Mouse (Mus musculus) midbrain, postnatal 0 days (tissue): ENCODE data around the gene Egfem1. TPM values are rescaled to one million over a fixed set of nuclear protein-coding genes. Genes with fewer than 3 reads are reported as not detected.

Source experiments
- ATAC-seq: fragments of 200-750 bp; cut with Nextera tagmentation; 2 replicates; pipeline ENCODE4 v1.8.0; 2017; ENCODE audit warnings: moderate number of reproducible peaks, mild to moderate bottlenecking, moderate TSS enrichment, moderate library complexity; ENCODE audit not compliant: low FRiP score
- DNase-seq: peaks from one replicate; pipeline ENCODE4 v3.0.0-alpha.2; 2015; ENCODE audit warnings: low spot score
- H3K27ac ChIP-seq: fragments of 300-500 bp; sonication (generic); 2 replicates; pipeline ENCODE4 v1.5.1; 2014; ENCODE audit warnings: low read depth, mild to moderate bottlenecking, low read length, mixed read lengths
- H3K27me3 ChIP-seq: fragments of 300-500 bp; sonication (generic); 2 replicates; pipeline ENCODE4 v1.6.1; 2014; ENCODE audit warnings: low read length, control low read depth, mixed read lengths; ENCODE audit not compliant: insufficient read depth
- H3K36me3 ChIP-seq: fragments of 300-500 bp; sonication (generic); 2 replicates; pipeline ENCODE4 v1.6.1; 2014; ENCODE audit warnings: low read length, control low read depth, mixed read lengths; ENCODE audit not compliant: insufficient read depth
- H3K4me1 ChIP-seq: fragments of 300-500 bp; sonication (generic); 2 replicates; pipeline ENCODE4 v1.6.1; 2014; ENCODE audit warnings: mild to moderate bottlenecking, control low read depth, antibody characterized with exemption, low read length, mixed read lengths; ENCODE audit not compliant: insufficient read depth
- H3K4me2 ChIP-seq: fragments of 300-500 bp; sonication (generic); 2 replicates; pipeline ENCODE4 v1.6.1; 2014; ENCODE audit warnings: low read depth, mild to moderate bottlenecking, low read length, mixed read lengths; ENCODE audit not compliant: poor library complexity, severe bottlenecking
- H3K4me3 ChIP-seq: fragments of 300-500 bp; sonication (generic); 2 replicates; pipeline ENCODE4 v1.5.1; 2014; ENCODE audit warnings: low read depth, mild to moderate bottlenecking, low read length, moderate library complexity
- H3K9ac ChIP-seq: fragments of 300-500 bp; sonication (generic); replicated peaks from 2 replicates; pipeline ENCODE4 v1.6.1; 2014; ENCODE audit warnings: mild to moderate bottlenecking, low read length, moderate library complexity, mixed read lengths; ENCODE audit not compliant: poor library complexity, severe bottlenecking
- H3K9me3 ChIP-seq: fragments of 300-500 bp; sonication (generic); 2 replicates; pipeline ENCODE4 v1.6.1; 2016; ENCODE audit warnings: low read length, control low read depth
- CTCF ChIP-seq: IDR thresholded peaks from 2 replicates; pipeline ENCODE4 v1.5.1; 2016; ENCODE audit warnings: antibody characterized with exemption, mild to moderate bottlenecking
- WGBS: fragments of 180-500 bp; shearing (Covaris S2); extraction: QIAGEN DNeasy Blood & Tissue Kit; methylation state at CpG from one replicate; pipeline ENCODE4 v1.1.7; 2014; 5-methylcytosine and 5-hydroxymethylcytosine counted together
- polyA plus RNA-seq: library from polyadenylated mRNA; unstranded; fragments of >200 nt; fragmentation: Nextera tagmentation; extraction: Ambion mirVana; gene quantifications from 2 replicates; pipeline ENCODE4 v1.2.1, GENCODE M21; 2015
- total RNA-seq: library from RNA; depleted of rRNA; stranded (reverse); fragments of >200 nt; gene quantifications from 2 replicates; pipeline ENCODE4 v1.2.3, GENCODE M21; 2014

Gene Egfem1
- total and polyA plus RNA-seq, 2 experiments from 2014 or later = 5.2 to 12.5 TPM

DNA sequence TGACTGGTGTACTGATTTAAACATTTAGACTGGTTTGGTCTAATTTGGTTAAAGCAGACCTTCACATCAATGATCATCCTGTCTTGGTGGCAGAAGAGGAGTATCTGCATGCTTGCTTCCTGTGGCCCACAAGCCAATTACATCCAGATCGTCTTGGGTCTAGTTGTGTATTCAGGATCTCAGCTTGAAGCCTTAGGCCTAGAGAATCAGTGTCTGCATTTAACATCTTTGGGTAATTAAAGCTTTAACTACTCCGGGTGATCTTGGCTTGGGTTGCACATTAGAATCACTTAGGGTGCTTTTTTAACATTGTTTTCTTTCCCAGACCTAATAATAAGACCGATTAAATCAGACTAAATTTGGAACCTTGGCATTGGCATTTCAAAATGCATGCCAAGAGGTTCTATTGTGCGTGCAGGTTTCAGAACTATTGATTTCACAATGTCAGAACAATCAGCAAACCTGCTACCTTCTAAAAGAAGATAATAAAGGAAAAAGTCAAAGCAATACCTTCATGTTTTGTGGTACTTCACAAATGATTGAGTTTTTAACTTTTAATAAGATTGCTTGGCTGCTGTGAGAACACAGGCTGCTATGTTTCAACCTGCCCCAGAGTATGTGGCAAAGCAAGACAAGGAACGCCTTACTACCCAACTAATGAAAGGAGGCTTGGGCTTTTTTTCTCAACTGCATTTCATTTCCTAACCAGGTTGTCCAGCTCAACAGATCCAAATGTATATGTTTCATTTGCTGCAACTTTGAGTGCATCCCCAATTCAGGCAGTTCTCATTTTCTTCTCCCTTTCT lies 496.4 kb downstream of the Egfem1 start:
- TF ChIP-seq CTCF = no peak
- Histone ChIP-seq H3K36me3 (no peaks in the 10 kb centered on the region), H3K27me3 (no peaks in the 10 kb centered on the region), H3K9ac (no peak overlapping the region), H3K4me1 (no peaks in the 10 kb centered on the region), H3K27ac (no peak overlapping the region), H3K4me3 (no peak overlapping the region), H3K4me2 (no peak overlapping the region), H3K9me3 (no peaks in the 10 kb centered on the region)
- WGBS = 54% methylated on average over 5 of the region's 5 CpGs
- ATAC-seq (no peak), DNase-seq (peak; percentile 12)

GRCm38 (mm10) chr3:29582749-29583148 lies 500.9 kb downstream of the Egfem1 start:
- ATAC-seq (no peak), DNase-seq (peak; percentile 60)
- Histone ChIP-seq H3K9me3 (no peaks in the 10 kb centered on the region), H3K27ac (no peak overlapping the region), H3K9ac (no peak overlapping the region), H3K36me3 (no peaks in the 10 kb centered on the region), H3K4me1 (no peaks in the 10 kb centered on the region), H3K4me2 (no peak overlapping the region), H3K27me3 (no peaks in the 10 kb centered on the region), H3K4me3 (no peak overlapping the region)
- TF ChIP-seq CTCF = no peak
- 54% methylated on average over 8 of the region's 8 CpGs for WGBS

DNA sequence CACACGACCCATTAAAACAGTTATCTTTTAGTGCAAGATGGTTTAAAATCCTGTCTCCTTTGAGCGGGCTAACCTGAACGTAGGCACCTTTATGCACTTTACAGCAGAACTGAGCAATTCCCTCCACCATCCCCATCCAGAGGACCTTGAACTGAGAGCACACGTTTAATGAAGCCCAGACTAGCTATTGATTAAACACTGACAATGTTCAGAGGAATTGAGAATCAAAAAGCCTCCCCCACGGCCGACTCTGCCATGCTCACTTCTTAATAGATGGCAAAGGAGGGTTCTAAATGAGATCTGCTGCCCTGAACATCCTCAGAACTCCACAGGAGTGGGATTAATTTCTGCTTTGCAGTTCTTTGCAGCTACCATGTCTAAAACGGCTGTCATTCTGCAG lies 520.3 kb downstream of the Egfem1 start:
- no peak overlapping the region for H3K4me2 ChIP-seq
- WGBS = 43% methylated on average over 7 of the region's 7 CpGs
- no peak overlapping the region for H3K4me3 ChIP-seq
- H3K4me1 ChIP-seq = no peaks in the 10 kb centered on the region
- ATAC-seq (no peak), DNase-seq (no peak)
- H3K36me3 ChIP-seq = no peaks in the 10 kb centered on the region
- no peak for TF ChIP-seq CTCF
- no peak overlapping the region for H3K9ac ChIP-seq
- no peak overlapping the region for H3K27ac ChIP-seq
- H3K27me3 ChIP-seq = no peaks in the 10 kb centered on the region
- H3K9me3 ChIP-seq = no peaks in the 10 kb centered on the region

- ATAC-seq (no peak), DNase-seq (no peak)
- Histone ChIP-seq H3K4me3 (no peak overlapping the region), H3K27ac (no peak overlapping the region), H3K4me2 (no peak overlapping the region), H3K9ac (no peak overlapping the region), H3K27me3 (no peaks in the 10 kb centered on the region), H3K4me1 (no peaks in the 10 kb centered on the region), H3K9me3 (no peaks in the 10 kb centered on the region), H3K36me3 (no peaks in the 10 kb centered on the region)
- TF ChIP-seq CTCF = no peak
- 17% methylated on average over 3 of the region's 3 CpGs for WGBS
Observed at GRCm38 (mm10) chr3:29608713-29609112, 526.9 kb downstream of the Egfem1 start.

- Histone ChIP-seq H3K27me3 (no peaks in the 10 kb centered on the region), H3K9ac (no peak overlapping the region), H3K27ac (no peak overlapping the region), H3K4me3 (no peak overlapping the region), H3K36me3 (no peaks in the 10 kb centered on the region), H3K4me1 (no peaks in the 10 kb centered on the region), H3K9me3 (no peaks in the 10 kb centered on the region), H3K4me2 (no peak overlapping the region)
- no peak for ATAC-seq
- 38% methylated on average over 2 of the region's 2 CpGs for WGBS
- TF ChIP-seq CTCF = no peak
- DNase-seq = no peak
Observed at GRCm38 (mm10) chr3:29609174-29609573, 527.4 kb downstream of the Egfem1 start.

GRCm38 (mm10) chr3:29619586-29619985 lies 537.8 kb downstream of the Egfem1 start:
- no peak overlapping the region for H3K4me2 ChIP-seq
- 88% methylated on average over 1 of the region's 1 CpGs for WGBS
- ATAC-seq = no peak
- H3K9me3 ChIP-seq = no peaks in the 10 kb centered on the region
- no peaks in the 10 kb centered on the region for H3K27me3 ChIP-seq
- H3K4me3 ChIP-seq = no peak overlapping the region
- DNase-seq = no peak
- H3K27ac ChIP-seq = no peak overlapping the region
- H3K4me1 ChIP-seq = no peaks in the 10 kb centered on the region
- no peaks in the 10 kb centered on the region for H3K36me3 ChIP-seq
- no peak overlapping the region for H3K9ac ChIP-seq
- no peak for TF ChIP-seq CTCF
